Mouse (Mus musculus) hematopoietic multipotent progenitor cell, adult 10-12 weeks (in vitro differentiated cells): ENCODE measurements around the gene Serpinb1b. TPM values are rescaled to one million over a fixed set of nuclear protein-coding genes. Genes with fewer than 3 reads are reported as not detected.

ENCODE experiments used
- polyA plus RNA-seq: library from polyadenylated mRNA; stranded (reverse); fragments of >175 nt; gene quantifications from 2 replicates; pipeline ENCODE4 v1.2.3, GENCODE M21; 2012; ENCODE audit warnings: low replicate concordance

The Serpinb1b gene
- not detected in 2 replicates for polyA plus RNA-seq

GRCm38 (mm10) chr13:33078056-33078705 lies at the start of gene Serpinb1b:
Gene Serpinb1b, plus strand, starts transcription at chr13:33078575.

Other genes starting within 250 kb of the Serpinb1b start
- gene Serpinb1a, start 227.4 kb upstream of the Serpinb1b start, polyA plus RNA-seq: 3.3 and 19.9 TPM in 2 replicates
- 0.20 TPM in 1 of 2 replicates, not detected in the other for gene Serpinb1c, start 180.4 kb upstream of the Serpinb1b start, polyA plus RNA-seq
- gene Serpinb6b, start 113.4 kb upstream of the Serpinb1b start, polyA plus RNA-seq: 0.56 and 1.9 TPM in 2 replicates
- 1.5 and 1.6 TPM in 2 replicates for gene Serpinb9, start 75.3 kb upstream of the Serpinb1b start, polyA plus RNA-seq
- 0.19 and 0.27 TPM in 2 replicates for gene Serpinb9b, start 51.2 kb upstream of the Serpinb1b start, polyA plus RNA-seq
- gene Serpinb9c, start 81.2 kb downstream of the Serpinb1b start, polyA plus RNA-seq: not detected in 2 replicates
- not detected in 2 replicates for gene Serpinb9d, start 114.4 kb downstream of the Serpinb1b start, polyA plus RNA-seq
- not detected in 2 replicates for gene Serpinb9e, start 171.0 kb downstream of the Serpinb1b start, polyA plus RNA-seq
- not detected in 2 replicates for gene Serpinb9f, start 245.5 kb downstream of the Serpinb1b start, polyA plus RNA-seq